Mouse (Mus musculus) lung, adult 18-20 months (tissue): ENCODE measurements at regions not wholly inside any gene's neighbourhood (a gene's known extent, or its start where the extent isn't known, plus 50 kb on each side); places are given as distances from the start of the nearest gene placed in this dataset.

Experiments used
- DNase-seq, 2 experiments: peaks; one replicate each; pipeline ENCODE4 v3.0.0; 2022; ENCODE audit warnings: mixed read lengths in 2 of 2

DNA sequence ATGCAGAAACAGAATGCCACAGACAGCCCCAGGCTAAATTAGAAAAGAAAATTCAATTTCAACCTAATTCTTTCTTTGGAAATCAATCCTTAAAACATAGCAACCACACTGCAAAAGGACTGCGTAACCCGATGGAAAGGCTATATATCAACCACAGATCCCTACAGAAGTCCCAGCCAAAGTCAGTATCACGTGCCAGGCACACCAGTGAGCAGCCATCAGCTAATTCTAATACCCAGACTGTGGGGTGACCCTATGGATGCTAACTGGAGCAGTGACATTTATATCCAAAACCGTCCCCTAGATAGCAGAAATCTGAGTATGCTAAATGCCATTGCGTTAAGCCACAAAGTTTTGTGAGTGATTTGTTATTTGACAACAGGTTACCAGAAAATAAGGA is 286.5 kb upstream of the N6amt1 start:
- no peak for DNase-seq

DNA sequence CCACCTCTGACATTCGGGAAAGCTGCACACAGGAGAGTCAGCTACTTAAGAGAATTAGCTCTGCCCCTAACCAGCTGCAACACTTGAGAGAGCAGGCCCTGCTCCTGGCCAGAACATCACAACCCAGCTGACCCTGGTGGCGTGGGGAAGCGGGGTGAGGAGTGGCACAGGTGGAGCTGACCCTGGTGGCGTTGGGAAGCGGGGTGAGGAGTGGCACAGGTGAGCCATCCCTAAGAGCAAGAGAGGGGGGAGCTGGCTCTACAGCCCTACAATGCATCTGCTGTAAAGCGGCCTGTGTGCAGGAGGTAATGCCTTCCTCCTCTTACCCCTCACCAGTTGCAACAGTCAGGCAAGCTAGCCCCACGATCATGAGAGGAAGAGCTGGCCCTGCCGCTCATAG is 293.5 kb upstream of the N6amt1 start:
- DNase-seq: no peak

DNA sequence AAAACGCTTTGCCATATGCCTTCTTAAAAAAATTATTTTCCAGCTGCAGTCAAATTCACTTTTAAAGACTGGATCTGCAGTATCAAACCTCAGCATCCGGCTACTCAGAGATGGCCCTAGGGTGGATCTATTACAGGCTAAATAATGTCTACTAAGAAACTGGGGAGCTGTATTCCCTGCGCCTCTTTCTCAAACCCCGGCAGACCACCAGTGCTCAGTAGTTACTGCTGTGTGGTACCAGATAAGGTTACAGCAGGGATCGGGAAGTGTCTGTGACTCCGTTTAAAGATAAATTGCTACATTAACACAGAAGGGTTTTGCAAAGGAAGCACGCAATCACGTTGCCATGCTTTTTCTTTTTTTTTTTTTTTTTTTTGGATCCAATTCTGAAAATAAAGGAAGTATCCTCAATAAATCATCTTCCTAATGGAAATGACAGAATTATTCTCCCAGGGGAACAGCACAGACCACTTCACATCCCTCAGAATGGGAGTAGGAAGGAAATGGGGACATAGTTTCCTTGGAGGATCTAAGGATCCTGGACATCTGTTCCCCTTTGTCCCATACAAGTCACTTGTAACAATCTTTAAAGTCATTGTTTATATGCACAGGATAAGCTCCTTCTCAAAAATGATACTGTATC is 304.1 kb upstream of the N6amt1 start:
- DNase-seq: no peak

DNA sequence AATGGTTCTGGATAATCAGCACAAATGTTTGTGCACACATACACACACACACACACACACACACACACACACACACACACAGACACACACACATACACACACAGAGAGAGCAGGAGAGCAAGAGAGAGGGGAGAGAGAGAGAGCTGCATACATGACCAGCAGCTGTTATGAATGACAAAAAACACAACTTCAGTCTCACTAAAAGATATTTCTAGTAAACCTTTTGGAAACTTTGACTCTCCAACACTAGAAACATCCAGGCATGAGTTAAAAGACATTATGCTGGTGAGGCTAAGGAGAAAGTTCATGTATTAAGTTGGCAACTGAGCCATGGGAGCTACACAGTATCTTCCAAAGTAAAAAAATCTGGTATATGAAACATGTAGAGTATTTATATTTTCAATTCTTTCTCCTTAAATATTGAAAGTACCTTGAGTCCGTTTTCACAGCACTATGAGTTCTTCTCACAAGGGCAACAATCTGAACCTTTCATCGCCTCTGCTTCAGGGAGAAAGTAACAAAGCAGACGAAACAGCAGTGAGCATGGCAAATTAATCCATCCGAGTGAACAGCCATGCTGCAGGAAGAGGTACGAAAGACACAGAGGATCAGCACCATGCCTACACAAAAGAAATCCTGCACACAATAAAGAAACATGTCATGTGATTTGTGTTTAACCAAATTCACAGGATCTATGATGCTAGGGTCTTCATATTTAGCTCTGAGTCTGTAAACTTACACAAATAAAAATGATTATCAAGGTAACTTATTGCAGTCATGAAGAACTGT is 309.0 kb upstream of the N6amt1 start:
- no peak for DNase-seq

DNA sequence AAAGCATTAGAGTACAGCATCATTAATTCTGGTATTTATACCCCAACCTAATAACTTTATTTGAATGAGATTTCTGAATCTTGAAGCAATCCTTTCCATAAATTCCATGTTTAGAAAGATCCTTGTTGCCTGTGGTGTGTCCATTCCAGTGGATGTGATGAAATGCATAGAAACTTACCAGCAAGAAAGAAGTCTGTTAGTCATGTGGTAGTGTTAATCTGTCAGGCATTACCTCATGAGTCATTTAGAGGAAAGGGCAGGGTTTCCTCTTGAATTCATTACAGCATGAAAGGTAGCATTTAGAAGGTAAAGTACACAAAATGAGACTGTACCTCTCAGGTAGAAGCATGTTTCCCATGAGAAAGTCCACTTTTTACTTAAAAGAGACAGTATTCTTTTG is 310.3 kb upstream of the N6amt1 start:
- DNase-seq: no peak

DNA sequence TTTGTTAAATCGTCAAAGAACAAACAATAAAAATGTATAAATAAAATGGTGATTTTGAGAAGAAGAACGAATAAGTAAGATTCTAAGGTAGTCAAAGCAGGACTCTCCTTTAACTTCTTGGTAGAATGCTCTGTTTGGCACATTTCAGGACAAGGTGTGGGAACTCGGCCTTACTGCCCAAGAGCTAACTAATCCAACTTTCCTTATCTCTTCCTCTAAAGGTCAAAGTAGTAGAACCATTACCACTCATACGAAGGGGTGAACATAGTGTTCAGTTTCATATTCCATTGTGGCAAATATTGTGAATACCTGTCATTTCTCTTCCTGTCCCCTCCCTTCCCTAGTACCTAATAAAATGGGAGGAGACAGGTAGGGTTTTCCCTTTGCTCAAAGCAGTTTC is 313.6 kb upstream of the N6amt1 start:
- no peak for DNase-seq

DNA sequence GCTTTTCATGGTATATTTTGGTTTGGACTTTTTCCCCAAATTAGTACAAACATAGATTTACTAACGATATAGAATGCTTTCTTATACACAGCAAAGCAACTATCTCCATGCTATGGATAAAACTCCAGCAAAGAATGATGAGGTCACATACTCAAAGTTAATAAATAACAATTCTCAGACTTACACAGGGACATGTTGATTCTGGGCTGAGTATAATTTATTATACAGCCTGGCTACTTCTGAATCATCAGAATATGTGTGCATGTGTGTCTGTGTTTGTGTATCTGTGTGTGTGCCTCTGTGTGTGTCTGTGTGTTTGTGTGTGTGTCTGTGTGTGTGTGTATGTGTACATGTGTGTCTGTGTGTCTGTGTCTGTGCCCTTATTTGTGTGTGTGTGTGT is 314.1 kb upstream of the N6amt1 start:
- no peak for DNase-seq

DNA sequence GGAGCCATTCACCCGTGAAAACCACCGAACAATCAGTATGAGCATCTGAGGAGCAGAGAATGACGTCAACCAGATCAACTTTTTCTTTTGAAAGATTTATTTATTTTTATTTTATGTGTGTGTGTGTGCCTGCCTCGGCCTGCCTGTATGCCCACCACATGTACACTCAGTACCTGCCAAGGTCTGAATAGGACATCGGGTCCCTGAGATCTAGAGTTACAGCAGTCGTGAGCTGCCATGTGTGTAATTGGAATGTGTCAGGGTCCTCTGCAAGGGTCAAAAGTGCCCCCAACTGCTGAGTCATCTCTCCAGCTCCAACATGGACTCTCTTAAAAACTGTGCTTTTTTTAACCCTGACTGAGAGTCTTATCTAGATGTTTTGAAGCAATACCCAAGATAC is 316.9 kb upstream of the N6amt1 start:
- DNase-seq: no peak

DNA sequence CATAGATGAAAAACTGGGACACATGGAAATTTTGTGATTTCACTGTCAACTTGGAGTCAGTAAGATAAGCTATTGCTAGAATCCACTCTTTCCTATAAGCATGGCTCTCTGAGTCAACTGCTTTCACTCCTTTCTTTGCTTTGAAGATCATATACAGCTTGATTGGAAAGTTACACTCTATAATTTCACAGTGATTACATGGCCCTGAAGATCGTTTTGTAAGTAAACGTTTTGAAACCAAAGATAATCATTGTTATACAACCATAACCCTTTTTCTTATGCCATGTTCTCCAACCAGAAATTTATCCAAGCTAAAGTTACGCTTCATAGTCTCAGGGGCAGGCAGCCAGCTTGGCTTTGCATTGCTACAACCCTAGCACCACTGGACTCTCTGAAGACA is 322.1 kb upstream of the N6amt1 start:
- DNase-seq: no peak

DNA sequence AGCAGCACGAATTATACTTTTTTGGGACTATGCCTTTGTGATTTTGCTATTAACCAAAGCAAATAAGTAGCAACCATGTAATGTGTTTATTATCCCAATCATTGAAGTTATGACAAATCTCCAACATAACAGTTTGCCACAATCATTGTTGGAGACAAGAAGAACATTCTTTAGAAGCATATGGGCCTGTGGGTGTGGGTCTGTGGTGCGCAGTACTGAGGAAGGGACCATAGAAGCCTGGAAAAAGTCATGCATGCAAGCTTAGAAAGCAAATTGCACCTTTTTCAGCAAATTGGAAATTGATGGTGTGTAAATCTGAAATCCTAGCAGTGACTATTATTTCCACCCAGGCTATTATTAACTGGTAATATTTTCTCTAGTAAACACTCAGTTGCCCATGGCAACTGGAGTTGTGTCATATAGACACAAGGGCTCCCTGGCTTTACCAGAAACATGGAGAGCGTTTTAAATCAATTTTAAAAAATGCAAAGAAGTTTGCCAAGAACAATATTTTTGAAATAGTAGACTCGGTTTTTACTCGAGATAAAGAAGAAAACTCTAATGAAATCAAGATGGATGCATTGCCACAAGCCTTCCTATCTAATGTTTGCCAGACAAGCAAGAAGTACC is 325.4 kb upstream of the N6amt1 start:
- DNase-seq: no peak

DNA sequence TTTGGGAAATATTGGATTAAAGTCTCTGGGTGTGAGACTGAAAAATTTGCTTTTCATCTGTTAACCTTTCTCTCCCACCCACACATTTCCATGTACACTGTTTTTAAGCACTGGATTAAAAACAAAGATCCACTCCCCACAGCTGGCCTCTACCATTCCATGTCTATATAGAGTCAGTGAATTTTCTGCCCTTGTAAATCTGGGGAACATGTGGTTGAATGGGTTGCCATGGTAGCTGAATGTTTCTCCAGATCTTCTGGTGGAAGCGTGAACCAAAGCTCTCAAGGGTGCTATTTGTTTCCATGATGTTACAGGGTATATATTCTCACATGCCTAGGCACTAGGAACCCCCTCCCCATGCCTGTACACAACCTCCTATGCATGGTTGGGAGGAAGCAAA is 326.4 kb upstream of the N6amt1 start:
- no peak for DNase-seq

DNA sequence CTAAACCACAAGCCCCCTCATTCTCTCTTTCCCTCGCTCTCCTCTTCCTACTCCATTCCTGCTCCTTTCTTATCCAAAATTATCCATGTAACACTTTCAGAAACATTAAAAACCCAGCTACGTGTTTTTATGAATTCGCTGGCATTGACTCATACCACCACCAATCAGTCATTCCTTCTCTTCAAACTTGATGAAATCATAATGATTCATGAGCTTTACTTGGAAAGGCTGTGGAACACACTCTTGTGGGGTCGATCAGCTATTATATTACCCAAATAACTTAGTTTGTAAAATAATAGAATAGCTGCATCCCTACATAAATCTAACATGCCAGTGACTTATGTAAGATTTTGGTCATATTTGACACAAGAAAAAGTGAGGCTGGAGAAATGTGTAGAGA is 331.9 kb upstream of the N6amt1 start:
- DNase-seq: no peak

DNA sequence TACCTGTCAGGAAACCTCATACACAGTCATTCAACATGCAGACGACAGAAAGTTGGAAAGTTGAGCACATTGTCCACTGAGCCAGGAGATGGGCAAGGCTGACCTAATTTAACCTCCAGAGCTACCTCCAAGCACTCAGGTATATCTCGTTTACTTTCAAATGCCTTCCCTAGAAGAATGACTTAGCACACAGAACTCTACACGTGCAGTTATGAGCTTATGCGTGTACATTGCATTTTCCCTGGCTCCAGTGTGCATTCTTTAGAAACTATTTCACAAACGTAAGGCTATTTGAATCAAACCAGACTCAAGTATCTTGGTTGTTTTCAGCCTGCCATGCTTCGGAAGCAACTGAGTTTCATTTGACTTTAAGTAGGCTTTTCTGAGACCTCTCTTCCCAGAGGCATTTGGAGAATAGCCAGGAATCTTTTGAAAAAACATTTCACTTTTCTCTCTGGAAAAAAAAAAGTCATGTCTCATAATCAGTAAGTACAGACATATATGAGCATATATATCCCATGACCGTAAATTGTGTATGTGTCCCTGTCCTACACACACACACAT is 336.8 kb upstream of the N6amt1 start:
- no peak for DNase-seq

DNA sequence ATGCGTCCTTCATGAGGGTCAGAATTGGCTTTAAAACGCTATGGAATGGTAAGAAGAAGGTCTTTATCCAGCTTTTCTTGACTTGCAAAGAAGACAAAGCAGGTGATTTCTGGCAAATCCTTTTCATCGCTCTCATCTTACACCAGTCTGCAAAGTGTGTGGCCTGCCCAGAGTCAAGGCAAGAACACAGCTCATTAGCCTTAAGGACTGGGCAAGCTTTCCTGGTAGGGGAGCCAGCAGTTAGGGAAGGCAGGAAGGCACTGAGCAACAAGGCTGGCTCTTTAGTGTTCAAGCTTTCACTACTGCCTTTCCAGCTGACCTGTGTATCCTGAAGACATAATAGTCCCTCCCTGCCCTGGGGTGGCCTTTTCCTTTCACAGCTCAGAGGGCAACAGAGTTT is 352.4 kb upstream of the N6amt1 start:
- no peak for DNase-seq

DNA sequence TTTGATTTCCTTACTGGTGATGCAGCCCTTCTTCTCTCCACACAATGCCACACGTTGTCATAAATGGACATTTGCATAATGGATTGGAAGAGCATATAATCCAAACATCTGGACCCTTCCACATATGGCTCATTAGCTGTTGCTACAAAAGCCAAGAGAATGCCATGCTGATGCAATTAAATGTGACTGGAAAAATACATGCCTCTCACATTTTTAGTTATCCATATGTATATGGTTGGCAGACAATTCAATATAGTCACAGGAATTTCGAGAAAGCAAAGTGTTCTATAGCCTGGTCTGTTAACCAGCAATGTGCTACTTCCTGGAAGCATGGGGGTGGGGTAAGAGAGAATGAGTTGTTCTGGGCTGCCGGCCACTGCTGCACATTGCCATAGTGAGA is 352.9 kb upstream of the N6amt1 start:
- DNase-seq: no peak

DNA sequence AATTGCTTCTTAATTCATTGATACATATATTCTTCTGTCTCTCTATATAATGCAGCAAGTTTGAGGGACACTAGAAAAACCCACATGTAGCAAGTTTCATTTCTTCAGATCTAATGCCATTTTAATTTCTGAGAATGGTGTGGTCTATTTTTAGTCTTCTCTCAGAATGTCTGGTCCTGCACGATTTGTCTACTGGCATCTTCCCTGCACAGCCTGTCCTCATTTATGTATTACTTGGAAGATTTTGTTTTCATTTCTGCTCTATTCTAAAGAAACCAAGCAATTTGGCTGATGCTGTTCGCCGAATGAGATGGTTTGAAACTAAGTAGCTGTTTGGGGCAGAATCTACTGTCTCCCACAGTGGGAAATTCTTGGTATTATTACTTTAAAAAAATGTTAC is 382.3 kb upstream of the N6amt1 start:
- no peak for DNase-seq

DNA sequence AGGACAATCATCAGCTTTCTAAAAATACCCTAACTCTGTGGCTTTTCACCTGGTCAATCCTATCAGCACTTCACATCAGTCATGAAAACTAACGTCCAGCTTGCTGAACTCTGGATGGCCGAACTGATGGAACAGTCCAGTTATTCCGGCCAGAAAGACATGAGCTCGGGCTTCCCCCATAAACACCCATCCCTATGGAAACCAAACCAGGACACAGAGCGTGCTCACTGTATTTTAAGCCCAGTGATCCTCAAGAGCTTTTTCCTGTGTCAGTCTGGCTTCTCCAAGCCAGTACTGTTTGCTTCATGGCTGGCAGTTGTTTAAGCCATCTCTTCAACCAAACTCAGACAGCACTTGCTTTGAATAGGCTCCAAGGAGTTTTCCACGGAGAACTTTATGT is 404.3 kb upstream of the N6amt1 start:
- no peak for DNase-seq

DNA sequence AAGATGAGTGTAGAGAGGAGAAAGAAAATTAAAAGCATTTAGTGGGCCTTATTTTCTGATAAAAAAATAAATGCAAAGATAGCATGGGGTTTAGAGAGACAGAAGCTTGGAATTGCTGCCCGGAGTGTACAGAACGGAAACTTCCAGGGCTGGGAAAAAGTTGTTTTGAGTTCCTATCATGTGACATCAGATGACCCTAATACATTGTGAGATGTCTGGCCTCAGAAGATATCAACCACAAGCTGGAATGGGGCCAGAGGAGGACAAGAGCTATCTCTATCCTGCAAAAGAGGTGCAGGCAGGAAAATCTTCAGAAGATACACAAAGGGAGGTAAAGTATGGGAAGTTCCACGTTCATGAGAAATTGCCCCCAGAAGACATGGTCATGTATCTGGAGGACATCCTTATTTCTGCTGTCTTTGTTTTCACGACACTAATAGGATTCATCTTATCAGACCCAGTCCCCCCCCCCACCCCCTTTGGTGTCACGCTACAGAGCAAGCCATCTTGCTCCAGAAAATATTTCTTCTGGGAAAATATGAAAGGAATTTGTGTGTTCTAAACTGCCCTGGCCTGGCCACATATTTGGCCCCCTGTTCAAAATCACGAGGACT is 408.3 kb upstream of the N6amt1 start:
- DNase-seq: no peak

DNA sequence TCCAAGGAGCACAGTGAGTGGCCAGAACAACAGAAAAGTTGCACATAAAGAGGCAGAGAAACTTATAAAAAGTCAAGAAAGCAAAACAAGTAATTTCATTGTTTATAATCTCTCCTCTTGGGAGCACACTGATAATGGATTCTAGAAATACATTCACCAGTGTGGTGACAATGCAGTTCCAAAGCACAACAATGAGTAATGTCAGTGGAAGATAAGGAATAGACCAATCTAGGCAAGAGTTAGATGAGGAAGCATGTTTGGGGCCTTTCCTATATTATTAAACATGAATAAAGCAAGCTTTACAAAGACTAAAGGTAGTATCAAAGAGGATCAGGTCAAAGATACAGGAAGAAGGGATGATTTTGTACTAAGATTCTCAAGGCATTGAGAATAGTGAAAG is 408.9 kb upstream of the N6amt1 start:
- no peak for DNase-seq

DNA sequence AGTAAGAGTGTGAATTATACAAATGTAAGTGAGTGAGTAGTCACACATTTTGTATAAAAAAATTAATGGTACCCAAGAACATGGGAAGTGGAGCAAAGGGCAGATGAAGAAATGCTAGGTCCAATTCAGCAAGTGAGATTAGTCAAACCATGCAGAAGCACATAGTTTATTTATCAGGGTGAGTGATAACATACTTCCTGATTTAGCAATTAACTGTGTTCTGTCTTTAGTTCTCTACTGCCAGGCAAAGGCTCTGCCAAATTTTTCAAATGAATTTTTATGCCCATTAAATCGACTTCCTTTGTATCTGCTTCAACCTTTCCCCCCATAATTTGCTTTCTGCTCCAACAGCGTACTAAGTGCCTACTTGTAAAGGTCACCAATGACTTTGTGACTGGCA is 419.0 kb upstream of the N6amt1 start:
- no peak for DNase-seq

DNA sequence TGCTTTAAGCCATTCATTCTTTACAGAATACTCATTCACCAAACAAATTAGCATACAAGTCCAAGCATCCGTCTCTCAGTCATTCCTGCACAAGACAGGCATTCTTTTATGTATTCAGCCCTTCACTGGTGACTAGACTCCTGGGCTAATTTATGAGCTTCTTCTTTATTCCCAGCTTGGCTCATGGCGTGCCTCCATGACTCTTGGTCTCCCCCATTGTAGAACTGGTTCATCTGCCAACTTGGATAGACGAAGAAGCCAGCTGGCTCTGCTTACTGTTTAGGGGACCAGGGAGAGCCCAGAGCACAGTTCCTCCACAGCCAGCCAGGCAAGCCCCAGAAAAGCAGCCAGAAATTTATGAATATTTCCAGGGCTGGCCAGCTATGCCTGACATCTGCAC is 421.2 kb upstream of the N6amt1 start:
- DNase-seq: peak; percentile 20 to 38

DNA sequence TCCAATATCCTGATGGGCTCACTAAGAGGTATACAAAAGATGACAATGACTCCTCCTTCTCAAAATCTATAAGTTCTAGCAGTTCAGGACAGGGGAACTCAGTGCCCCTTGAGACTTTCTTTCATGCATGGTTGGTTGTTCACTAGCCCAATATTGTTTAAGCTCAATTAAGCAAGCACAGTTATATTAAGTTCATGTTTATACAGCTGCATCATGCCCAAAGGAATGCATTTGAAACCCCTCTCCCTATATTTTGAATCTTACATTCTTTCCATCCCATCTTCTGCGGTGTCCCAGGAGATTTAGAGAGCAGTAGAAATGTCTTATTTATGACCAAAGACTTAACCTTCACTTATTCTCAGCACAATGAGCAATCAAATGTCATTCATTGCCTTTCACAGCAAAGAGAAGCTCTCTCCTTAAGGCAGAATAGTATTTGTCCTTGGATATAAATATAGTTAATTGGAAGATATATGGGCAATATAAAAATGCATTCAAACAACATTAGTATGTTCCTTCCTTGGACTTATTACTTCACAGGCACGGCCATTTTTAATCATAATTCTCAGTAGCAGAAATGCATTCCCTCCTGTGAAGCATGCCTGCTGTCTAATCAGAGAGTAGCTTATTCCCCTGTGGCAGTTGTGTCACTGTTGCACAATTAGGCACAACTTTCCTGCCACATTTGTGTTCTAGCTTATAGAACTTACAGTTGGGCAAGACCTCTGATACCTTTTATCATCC is 455.8 kb upstream of the N6amt1 start:
- no peak for DNase-seq

DNA sequence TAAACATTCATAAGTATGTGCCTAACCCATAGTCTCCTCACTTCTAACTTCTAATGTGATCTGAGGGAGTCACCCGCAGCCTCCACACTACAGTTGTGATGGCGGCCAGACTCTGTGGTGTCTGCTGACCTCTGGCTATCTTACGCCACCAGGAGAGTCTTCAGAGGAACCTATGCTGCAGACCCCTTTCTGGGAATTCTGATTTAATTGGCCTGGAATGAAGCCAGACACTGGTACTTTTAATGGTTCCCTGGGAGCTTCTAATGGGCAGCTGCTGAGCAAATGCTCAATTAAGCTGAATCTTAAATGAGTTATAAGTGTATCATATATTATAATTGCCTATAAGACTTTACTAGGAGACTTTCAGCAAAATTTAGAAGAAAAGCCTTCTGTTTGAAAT is 459.0 kb upstream of the N6amt1 start:
- no peak for DNase-seq
